Mouse (Mus musculus): Measurements from ENCODE around the gene Aldob. TPM values are rescaled to one million over a fixed set of nuclear protein-coding genes. Genes with fewer than 3 reads are reported as not detected.
"Not testable (repeated sequence)": the region's sequence is repeated elsewhere in the genome, so short reads cannot be mapped to it uniquely, and the experiment has no call there.

Aldob gene
- polyA plus RNA-seq, 1 experiment = not detected

DNA sequence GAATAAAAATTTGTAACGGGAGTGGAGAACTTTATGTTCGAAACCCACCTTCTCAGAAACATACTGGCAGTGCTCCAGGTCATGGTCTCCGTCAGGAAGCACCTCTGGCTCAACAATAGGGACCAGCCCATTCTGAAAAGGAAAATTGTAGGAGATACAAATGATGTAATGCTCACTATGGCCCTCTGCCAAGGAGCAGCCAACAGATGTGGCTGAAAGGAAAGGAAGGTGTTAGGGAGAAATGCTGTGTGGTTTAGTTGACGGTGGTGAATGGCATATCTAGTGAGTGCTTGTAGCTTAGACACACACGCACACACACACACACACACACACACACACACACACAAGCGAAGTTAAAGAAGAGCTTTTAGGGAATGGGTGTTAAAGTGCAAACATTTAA is 9.7 kb downstream of the Aldob start:
- Histone ChIP-seq H3K27me3 (replicated peaks) (no peaks in the 10 kb centered on the region), H3K4me3 (replicated peaks) (no peak overlapping the region), H3K4me1 (no peaks in the 10 kb centered on the region), H3K9me3 (no peaks in the 10 kb centered on the region), H3K36me3 (replicated peaks; ENCODE audit: low read length) (no peaks in the 10 kb centered on the region)
- TF ChIP-seq GATA1 (IDR thresholded peaks at IDR 0.05; ENCODE audit: borderline replicate concordance, low read length) (no peak), FLI1 (IDR thresholded peaks at IDR 0.05; ENCODE audit: low read length) (no peak)

DNA sequence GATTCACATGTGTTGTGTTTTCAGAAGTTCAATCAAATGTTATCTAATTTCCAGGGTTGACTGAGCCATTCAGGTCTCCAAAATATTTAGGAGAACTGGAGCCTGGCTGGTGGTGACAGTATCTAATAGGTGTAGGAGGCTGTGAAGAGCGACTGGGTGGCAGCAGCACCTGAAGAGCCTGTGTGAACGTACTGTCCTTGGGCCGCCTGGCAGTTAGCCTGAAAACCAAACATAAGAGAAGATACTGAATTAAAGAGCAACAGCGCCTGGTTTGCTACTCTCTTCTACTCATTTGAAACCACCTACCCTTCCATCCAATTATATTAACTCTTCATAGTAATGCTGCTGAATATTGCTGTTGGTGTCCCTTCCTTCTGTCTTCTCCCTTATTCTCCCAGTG is 12.7 kb downstream of the Aldob start:
- Histone ChIP-seq H3K4me1 (no peaks in the 10 kb centered on the region), H3K4me3 (replicated peaks) (no peak overlapping the region), H3K9me3 (no peaks in the 10 kb centered on the region), H3K36me3 (replicated peaks; ENCODE audit: low read length) (peaks cover 6% of the 10 kb centered on the region), H3K27me3 (replicated peaks) (no peaks in the 10 kb centered on the region)
- TF ChIP-seq GATA1 (IDR thresholded peaks at IDR 0.05; ENCODE audit: borderline replicate concordance, low read length) = no peak
- TF ChIP-seq FLI1 (IDR thresholded peaks at IDR 0.05; ENCODE audit: low read length) = no peak

DNA sequence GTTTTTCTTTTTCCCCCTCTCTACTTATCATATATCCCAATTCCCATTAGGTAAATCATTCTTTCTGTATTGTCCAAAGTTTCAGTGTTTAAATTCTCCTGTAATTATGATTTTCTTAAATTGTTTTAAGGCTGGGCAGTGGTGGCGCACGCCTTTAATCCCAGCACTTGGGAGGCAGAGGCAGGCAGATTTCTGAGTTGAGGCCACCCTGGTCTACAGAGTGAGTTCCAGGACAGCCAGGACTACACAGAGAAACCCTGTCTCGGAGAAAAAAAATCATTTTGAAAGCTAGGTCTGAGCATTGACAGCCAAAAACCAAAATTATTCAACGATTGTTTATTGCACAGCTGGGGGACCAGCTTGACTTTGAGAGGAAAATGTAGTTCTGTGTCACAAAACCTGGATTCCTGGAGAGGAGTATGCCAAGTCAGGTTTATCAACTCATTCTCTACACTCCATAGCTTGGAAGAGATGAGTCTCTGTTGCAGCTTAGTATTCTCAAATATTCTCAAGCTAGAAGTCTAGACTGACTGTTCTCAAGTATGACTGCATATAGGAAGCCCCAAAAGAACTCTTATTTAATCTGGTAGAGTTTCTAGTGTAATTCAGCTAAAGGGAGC is 13.6 kb downstream of the Aldob start:
- H3K4me1 ChIP-seq = no peaks in the 10 kb centered on the region
- H3K27me3 ChIP-seq (replicated peaks) = no peaks in the 10 kb centered on the region
- no peak overlapping the region for H3K4me3 ChIP-seq (replicated peaks)
- H3K9me3 ChIP-seq = peaks cover 2% of the 10 kb centered on the region; the same call in 1 of the 2 replicates
- no peak for TF ChIP-seq GATA1 (IDR thresholded peaks at IDR 0.05; ENCODE audit: borderline replicate concordance, low read length)
- TF ChIP-seq FLI1 (IDR thresholded peaks at IDR 0.05; ENCODE audit: low read length) = no peak
- peaks cover 9% of the 10 kb centered on the region for H3K36me3 ChIP-seq (replicated peaks; ENCODE audit: low read length)

DNA sequence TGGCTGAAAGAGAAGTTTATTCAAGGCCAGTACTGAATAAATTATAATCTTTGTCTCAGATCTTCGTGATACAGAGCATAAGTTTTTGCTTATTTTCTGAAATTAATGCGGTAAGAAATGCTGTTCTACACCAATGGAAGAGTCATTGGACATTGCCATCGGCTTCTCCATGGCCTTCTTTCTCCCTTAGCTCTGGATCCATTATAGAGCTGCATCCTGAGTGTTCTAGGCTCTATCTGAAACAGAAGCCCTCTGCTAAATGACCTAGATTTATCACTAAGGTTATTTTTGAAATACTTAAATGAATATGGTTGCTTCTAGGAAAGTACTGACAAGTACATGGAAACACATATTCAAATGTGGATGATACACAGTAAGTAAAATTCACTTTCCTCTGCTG is 14.3 kb downstream of the Aldob start:
- H3K4me3 ChIP-seq (replicated peaks) = no peak overlapping the region
- no peak for TF ChIP-seq FLI1 (IDR thresholded peaks at IDR 0.05; ENCODE audit: low read length)
- no peak for TF ChIP-seq GATA1 (IDR thresholded peaks at IDR 0.05; ENCODE audit: borderline replicate concordance, low read length)

DNA sequence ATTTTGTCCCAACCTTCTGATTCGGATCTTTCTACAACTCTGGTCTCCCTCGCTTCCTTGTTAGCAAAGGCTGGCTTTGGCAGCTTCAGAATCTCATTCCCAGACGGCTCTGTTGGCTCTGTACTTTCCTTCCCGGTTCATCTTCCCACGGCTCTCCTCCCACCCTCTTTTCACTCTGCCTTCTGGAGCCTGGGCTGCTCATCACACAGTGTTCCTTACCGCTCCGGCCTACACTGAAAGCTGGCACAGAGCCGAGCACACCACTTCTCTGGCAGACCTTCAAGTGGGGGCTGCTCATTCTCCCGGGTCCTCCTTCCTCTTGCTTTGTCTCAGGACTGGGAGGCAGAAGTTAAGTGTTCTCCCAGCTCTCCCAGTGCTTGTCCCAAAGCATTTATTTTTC is 26.8 kb downstream of the Aldob start:
- H3K27me3 ChIP-seq (replicated peaks) = no peaks in the 10 kb centered on the region
- H3K4me1 ChIP-seq = peaks cover 33% of the 10 kb centered on the region
- 0 out of 2 replicates have a peak, but pooled peaks cover 1% of the 10 kb centered on the region for H3K9me3 ChIP-seq
- no peak for TF ChIP-seq GATA1 (IDR thresholded peaks at IDR 0.05; ENCODE audit: borderline replicate concordance, low read length)
- peaks cover 63% of the 10 kb centered on the region for H3K36me3 ChIP-seq (replicated peaks; ENCODE audit: low read length)
- peak overlapping the region; percentile 5 for H3K4me3 ChIP-seq (replicated peaks)

More for the DNA sequence above, 14.3 kb downstream of the Aldob start:
- H3K36me3 ChIP-seq (replicated peaks; ENCODE audit: low read length) = peaks cover 17% of the 10 kb centered on the region
- no peaks in the 10 kb centered on the region for H3K27me3 ChIP-seq (replicated peaks)
- H3K4me1 ChIP-seq = no peaks in the 10 kb centered on the region
- peaks cover 9% of the 10 kb centered on the region for H3K9me3 ChIP-seq

DNA sequence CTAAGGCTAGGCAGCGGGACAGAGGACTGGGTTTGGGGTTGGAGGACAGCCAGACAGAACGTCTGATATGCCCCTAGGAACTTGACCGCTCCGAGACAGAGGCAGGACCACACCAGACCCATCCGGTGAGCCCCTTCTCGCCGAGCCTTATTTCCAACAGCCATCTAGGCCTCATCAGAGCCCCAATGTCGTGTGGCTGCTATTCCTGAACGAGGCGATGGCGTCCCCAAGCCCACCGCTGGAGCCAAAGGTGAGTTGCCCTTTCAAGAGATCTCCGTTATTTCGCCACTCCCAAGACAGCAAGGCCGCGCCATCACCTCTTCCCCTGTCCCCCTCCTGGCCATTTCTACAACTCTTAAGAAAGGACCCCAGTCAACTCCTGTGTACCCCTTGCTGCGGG is 28.0 kb downstream of the Aldob start:
- Histone ChIP-seq H3K4me1 (peaks cover 39% of the 10 kb centered on the region), H3K9me3 (no peaks in the 10 kb centered on the region)
- no peak for TF ChIP-seq GATA1 (IDR thresholded peaks at IDR 0.05; ENCODE audit: borderline replicate concordance, low read length)
- TF ChIP-seq FLI1 (IDR thresholded peaks at IDR 0.05; ENCODE audit: low read length) = no peak

DNA sequence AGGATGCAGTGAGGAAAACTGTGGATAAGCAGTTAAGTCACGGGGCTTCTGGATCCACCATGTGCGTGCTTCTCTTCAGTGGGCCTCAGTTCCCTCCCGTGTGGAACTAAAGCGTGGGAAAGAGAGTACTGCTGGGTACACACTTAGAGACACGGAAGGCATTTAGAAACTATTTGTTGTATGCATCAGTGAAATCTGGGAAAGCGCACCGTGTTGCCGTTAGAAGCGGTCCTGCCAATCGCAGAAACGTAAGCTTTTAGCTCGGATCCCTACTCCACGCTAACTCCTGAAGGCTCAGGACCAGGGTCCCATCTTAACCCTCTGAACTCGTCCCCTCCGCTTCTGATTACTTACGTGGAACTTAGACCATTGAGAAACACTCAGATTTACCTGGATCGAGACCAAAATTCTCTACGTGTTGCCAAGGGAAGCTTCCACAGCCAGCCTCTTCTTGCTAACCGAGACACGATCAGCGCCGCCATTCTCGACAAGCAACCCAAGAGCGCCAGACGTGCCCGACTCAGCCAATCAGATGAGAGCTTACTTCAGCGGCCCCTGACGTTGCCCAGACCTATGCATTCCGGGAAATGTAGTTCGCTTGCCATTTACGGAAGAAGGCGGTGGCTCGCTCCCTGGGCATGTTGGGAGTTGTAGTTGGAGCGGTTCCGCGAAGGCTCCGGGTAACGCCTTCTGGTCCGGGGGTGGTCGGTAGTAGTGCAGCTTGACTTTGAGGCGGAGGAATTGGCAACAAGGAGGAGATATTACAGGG is 28.6 kb downstream of the Aldob start, which contains the start of the genes Mrpl50 and Zfp189:
Gene Mrpl50 (minus strand): TSS at position 522 of the 769 bp plus-strand sequence.
Gene Zfp189 (plus strand): TSS at position 605 of the 769 bp plus-strand sequence.
- peaks cover 39% of the 10 kb centered on the region for H3K4me1 ChIP-seq
- peaks cover 58% of the 10 kb centered on the region for H3K36me3 ChIP-seq (replicated peaks; ENCODE audit: low read length)
- no peaks in the 10 kb centered on the region for H3K27me3 ChIP-seq (replicated peaks)
- no peak for TF ChIP-seq FLI1 (IDR thresholded peaks at IDR 0.05; ENCODE audit: low read length)
- no peak for TF ChIP-seq GATA1 (IDR thresholded peaks at IDR 0.05; ENCODE audit: borderline replicate concordance, low read length)
- H3K4me3 ChIP-seq (replicated peaks) = peak within 1 kb of the TSS; percentile 99
- H3K9me3 ChIP-seq = no peaks in the 10 kb centered on the region

More for the DNA sequence above, 28.0 kb downstream of the Aldob start:
- no peaks in the 10 kb centered on the region for H3K27me3 ChIP-seq (replicated peaks)
- H3K4me3 ChIP-seq (replicated peaks) = peak overlapping the region; percentile 99
- peaks cover 61% of the 10 kb centered on the region for H3K36me3 ChIP-seq (replicated peaks; ENCODE audit: low read length)

DNA sequence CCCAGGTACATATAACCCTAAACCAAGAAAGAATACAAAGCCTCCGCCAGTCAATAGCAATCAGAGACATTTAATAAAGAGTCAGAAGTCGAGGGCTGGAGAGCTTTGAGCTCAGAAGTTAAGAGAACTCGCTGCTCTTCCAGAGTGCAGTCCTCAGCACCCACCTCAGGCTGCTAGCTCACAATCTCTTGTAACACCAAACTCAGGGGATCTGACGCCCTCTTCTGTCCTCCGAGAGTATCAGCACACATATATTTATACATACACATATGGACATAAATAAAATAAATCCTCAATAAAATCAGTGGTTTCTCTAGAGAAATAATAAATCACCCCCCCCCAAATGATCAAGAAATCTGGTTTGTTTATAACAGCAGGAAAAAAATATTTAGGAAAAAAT is 29.9 kb downstream of the Aldob start:
- Histone ChIP-seq H3K4me1 (peaks cover 39% of the 10 kb centered on the region), H3K4me3 (replicated peaks) (peak overlapping the region; percentile 65), H3K36me3 (replicated peaks; ENCODE audit: low read length) (peaks cover 53% of the 10 kb centered on the region), H3K9me3 (no peaks in the 10 kb centered on the region), H3K27me3 (replicated peaks) (no peaks in the 10 kb centered on the region)
- TF ChIP-seq FLI1 (IDR thresholded peaks at IDR 0.05; ENCODE audit: low read length) = no peak
- no peak for TF ChIP-seq GATA1 (IDR thresholded peaks at IDR 0.05; ENCODE audit: borderline replicate concordance, low read length)

DNA sequence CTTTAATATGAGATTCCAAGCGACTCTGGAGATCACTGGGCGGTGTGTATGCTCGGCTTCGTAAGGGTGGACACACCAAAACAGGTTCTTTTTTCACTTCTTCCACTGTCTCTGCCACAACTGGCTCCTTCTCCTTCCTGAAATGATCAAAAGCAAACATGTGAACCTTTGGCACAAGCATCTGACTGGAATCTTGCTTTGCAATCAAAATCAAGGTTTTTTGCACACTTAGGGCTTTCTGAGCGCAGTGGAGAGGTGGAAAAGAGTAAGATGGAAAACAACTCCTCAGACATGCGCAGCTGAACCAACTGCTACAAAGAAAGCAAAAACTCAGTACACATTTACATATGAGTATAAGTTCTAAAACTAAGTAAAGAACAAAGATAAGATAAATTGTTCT is 34.9 kb downstream of the Aldob start:
- no peaks in the 10 kb centered on the region for H3K9me3 ChIP-seq
- no peak for TF ChIP-seq GATA1 (IDR thresholded peaks at IDR 0.05; ENCODE audit: borderline replicate concordance, low read length)
- TF ChIP-seq FLI1 (IDR thresholded peaks at IDR 0.05; ENCODE audit: low read length) = no peak
- no peaks in the 10 kb centered on the region for H3K27me3 ChIP-seq (replicated peaks)
- peaks cover 59% of the 10 kb centered on the region for H3K36me3 ChIP-seq (replicated peaks; ENCODE audit: low read length)
- no peak overlapping the region for H3K4me3 ChIP-seq (replicated peaks)
- H3K4me1 ChIP-seq = peaks cover 18% of the 10 kb centered on the region

DNA sequence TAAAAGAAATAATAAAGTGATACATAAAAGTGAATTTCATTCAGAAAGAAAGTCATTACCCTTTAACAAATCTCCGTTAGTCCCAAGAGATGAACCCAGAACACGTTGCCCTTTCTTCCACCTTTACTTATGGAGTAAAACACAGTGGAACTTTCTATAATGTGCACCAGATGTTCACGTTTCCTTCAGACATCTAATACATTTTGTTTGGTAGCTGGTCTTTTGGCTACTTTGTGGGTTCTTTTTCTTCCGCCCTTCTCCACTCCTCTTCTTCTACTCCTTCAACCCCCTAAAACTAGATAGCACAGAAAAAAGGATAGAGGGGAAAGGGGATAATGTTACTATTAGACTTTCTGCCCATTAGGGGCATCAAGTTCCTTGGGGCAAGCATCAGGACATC is 36.7 kb downstream of the Aldob start:
- Histone ChIP-seq H3K4me3 (replicated peaks) (no peak overlapping the region), H3K36me3 (replicated peaks; ENCODE audit: low read length) (peaks cover 49% of the 10 kb centered on the region), H3K4me1 (peaks cover 7% of the 10 kb centered on the region; the same call in 1 of the 2 replicates), H3K27me3 (replicated peaks) (no peaks in the 10 kb centered on the region), H3K9me3 (no peaks in the 10 kb centered on the region)
- TF ChIP-seq GATA1 (IDR thresholded peaks at IDR 0.05; ENCODE audit: borderline replicate concordance, low read length) (no peak), FLI1 (IDR thresholded peaks at IDR 0.05; ENCODE audit: low read length) (no peak)

DNA sequence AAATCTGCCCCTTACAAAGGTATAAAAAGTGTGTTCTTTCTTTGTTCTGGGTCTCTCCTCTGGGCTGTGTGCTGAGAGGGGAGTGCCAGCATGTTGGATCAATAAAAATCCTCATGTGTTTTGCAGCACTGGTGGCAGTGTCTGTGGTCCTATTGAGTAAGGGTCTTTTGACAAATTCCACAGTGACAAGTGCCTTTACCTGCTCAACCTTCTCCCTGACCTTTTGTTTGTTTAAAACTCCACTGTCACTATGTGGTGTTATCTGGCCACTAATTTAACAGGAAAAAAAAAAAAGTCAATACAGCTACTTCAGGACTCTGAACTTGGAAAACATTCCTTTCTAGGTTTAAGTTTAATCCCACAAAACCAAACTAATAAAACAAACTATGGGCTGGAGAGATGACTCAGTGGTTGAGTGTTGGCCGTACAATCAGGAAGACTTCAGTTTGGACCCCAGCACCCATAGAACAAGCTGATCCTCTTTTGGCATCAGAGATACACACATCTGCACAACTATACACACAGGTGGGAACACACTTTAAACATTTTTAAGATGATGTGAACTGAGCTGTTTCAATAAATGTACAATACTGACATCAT is 39.0 kb downstream of the Aldob start:
- H3K4me3 ChIP-seq (replicated peaks); H3K9me3 ChIP-seq; H3K27me3 ChIP-seq (replicated peaks); H3K4me1 ChIP-seq: not testable (repeated sequence)
- peaks cover 39% of the 10 kb centered on the region for H3K36me3 ChIP-seq (replicated peaks; ENCODE audit: low read length)

All from megakaryocyte, embryonic 14.5 days (primary cell).